Mouse (Mus musculus): ENCODE data around the gene Insr. TPM values are rescaled to one million over a fixed set of nuclear protein-coding genes. Genes with fewer than 3 reads are reported as not detected.
"Not testable (repeated sequence)": the region's sequence is repeated elsewhere in the genome, so short reads cannot be mapped to it uniquely, and the experiment has no call there.

The Insr gene
- polyA plus RNA-seq, 1 experiment from 2014 or later, result 40.3 TPM

DNA sequence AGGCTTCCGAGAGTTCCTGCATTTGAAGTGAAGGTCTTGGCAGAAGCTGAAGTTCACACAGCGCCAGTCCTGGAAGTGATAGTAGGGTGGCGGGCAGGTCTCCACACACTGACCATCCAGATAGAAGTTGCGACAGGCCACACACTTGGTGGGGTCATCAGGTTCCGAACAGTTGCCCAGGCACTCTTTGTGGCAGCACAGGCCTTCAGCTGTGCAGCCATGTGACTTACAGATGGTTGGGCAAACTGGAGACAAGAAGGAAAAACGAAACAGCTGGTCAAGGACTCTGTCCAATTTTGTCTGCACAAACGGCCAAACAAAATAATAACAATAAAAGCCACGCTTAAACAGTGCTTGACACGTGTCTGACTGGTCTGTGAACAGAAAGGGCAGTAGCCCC, 68.0 kb downstream of the Insr start:
- Histone ChIP-seq H3K4me1 (replicated peaks; ENCODE audit: control insufficient read depth, insufficient read depth, low read length) (no peaks in the 10 kb centered on the region), H3K4me2 (ENCODE audit: low read depth, low read length, severe bottlenecking) (no peak overlapping the region), H3K9ac (ENCODE audit: low read length) (no peak overlapping the region), H3K36me3 (ENCODE audit: control insufficient read depth, insufficient read depth, low read length) (no peaks in the 10 kb centered on the region; the same call in 1 of the 2 replicates), H3K27me3 (ENCODE audit: control insufficient read depth, insufficient read depth, low read length) (no peaks in the 10 kb centered on the region), H3K27ac (ENCODE audit: low read depth, low read length) (no peak overlapping the region), H3K4me3 (ENCODE audit: low read depth, low read length) (no peak overlapping the region), H3K9me3 (ENCODE audit: control insufficient read depth, low read length) (no peaks in the 10 kb centered on the region)
- DNase-seq (ENCODE audit: low spot score) (no peak), ATAC-seq (replicated peaks; ENCODE audit: low FRiP score) (no peak)
- WGBS, result 87% methylated on average over 9 of the region's 9 CpGs

DNA sequence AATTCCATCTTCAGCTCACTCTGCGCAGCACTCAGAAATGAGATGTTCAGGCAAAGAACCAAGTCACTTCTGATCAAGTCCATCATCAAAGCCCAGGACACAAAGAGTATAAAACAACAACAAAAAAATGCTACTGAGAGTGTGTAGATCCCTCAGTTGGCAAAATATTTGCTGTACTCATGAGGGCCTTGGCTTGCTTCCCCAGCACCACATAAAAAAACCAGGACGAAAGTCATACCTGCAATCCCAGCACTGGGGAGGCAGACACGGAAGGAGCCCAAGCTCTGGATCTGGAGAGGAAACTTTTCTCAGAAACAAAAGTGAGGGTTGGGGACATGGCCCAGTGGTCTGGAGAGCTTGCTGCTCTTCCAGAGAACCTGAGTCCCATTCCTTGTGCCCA, 69.5 kb downstream of the Insr start:
- Histone ChIP-seq H3K4me1 (replicated peaks; ENCODE audit: control insufficient read depth, insufficient read depth, low read length) (no peaks in the 10 kb centered on the region), H3K36me3 (ENCODE audit: control insufficient read depth, insufficient read depth, low read length) (no peaks in the 10 kb centered on the region; the same call in 1 of the 2 replicates), H3K4me3 (ENCODE audit: low read depth, low read length) (no peak overlapping the region), H3K27ac (ENCODE audit: low read depth, low read length) (no peak overlapping the region), H3K9ac (ENCODE audit: low read length) (no peak overlapping the region), H3K27me3 (ENCODE audit: control insufficient read depth, insufficient read depth, low read length) (no peaks in the 10 kb centered on the region), H3K9me3 (ENCODE audit: control insufficient read depth, low read length) (no peaks in the 10 kb centered on the region), H3K4me2 (ENCODE audit: low read depth, low read length, severe bottlenecking) (no peak overlapping the region)
- 92% methylated on average over 3 of the region's 3 CpGs for WGBS
- no peak for DNase-seq (ENCODE audit: low spot score)
- no peak for ATAC-seq (replicated peaks; ENCODE audit: low FRiP score)

DNA sequence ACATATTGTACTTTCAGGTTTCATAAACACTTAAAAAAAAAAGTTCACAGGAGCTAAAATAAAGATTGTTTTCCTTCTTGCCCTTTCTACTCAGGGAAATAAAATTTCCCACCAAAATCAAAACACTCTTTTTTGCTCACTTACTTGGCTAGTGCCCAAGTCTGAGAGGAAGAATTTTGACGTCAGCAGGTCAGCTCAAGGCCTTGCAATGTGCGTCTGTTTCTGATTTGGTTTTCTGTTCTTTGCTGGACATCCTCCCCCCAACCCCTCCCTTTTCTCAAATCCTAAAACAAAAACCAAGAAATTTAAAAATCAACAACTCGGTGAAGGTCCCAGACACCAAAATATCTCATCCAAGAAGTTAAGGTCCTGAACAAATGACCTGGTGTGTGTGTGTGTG, 70.1 kb downstream of the Insr start:
- no peak overlapping the region for H3K27ac ChIP-seq (ENCODE audit: low read depth, low read length)
- DNase-seq (ENCODE audit: low spot score), result no peak
- no peak overlapping the region for H3K4me2 ChIP-seq (ENCODE audit: low read depth, low read length, severe bottlenecking)
- H3K9ac ChIP-seq (ENCODE audit: low read length), result no peak overlapping the region
- no peaks in the 10 kb centered on the region; the same call in 1 of the 2 replicates for H3K36me3 ChIP-seq (ENCODE audit: control insufficient read depth, insufficient read depth, low read length)
- H3K4me1 ChIP-seq (replicated peaks; ENCODE audit: control insufficient read depth, insufficient read depth, low read length), result no peaks in the 10 kb centered on the region
- 76% methylated on average over 3 of the region's 3 CpGs for WGBS
- no peaks in the 10 kb centered on the region for H3K27me3 ChIP-seq (ENCODE audit: control insufficient read depth, insufficient read depth, low read length)
- H3K4me3 ChIP-seq (ENCODE audit: low read depth, low read length), result no peak overlapping the region
- no peaks in the 10 kb centered on the region for H3K9me3 ChIP-seq (ENCODE audit: control insufficient read depth, low read length)
- no peak for ATAC-seq (replicated peaks; ENCODE audit: low FRiP score)

DNA sequence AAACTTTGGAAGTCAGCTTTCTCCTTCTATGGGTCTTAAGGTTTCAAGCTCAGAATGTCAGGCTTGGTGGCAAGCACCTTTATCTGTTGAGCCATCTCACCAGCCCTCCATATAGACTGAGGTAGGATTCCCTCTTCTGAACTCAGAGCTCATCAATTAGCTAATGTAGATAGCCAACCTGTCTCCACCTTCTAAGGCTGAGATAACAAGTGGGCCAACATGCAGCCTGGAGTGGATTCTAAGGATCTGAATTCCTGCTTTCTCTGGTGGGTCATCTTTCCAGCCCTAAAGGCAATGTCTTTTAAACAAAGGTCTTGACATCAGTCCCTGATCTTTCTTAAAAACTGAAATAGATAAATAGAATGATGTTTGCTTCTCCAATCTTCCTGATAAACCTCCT, 70.7 kb downstream of the Insr start:
- Histone ChIP-seq H3K9me3 (ENCODE audit: control insufficient read depth, low read length) (no peaks in the 10 kb centered on the region), H3K9ac (ENCODE audit: low read length) (no peak overlapping the region), H3K27me3 (ENCODE audit: control insufficient read depth, insufficient read depth, low read length) (no peaks in the 10 kb centered on the region), H3K4me2 (ENCODE audit: low read depth, low read length, severe bottlenecking) (no peak overlapping the region), H3K4me1 (replicated peaks; ENCODE audit: control insufficient read depth, insufficient read depth, low read length) (no peaks in the 10 kb centered on the region), H3K36me3 (ENCODE audit: control insufficient read depth, insufficient read depth, low read length) (no peaks in the 10 kb centered on the region; the same call in 1 of the 2 replicates), H3K4me3 (ENCODE audit: low read depth, low read length) (no peak overlapping the region), H3K27ac (ENCODE audit: low read depth, low read length) (no peak overlapping the region)
- ATAC-seq (replicated peaks; ENCODE audit: low FRiP score) (no peak), DNase-seq (ENCODE audit: low spot score) (no peak)

DNA sequence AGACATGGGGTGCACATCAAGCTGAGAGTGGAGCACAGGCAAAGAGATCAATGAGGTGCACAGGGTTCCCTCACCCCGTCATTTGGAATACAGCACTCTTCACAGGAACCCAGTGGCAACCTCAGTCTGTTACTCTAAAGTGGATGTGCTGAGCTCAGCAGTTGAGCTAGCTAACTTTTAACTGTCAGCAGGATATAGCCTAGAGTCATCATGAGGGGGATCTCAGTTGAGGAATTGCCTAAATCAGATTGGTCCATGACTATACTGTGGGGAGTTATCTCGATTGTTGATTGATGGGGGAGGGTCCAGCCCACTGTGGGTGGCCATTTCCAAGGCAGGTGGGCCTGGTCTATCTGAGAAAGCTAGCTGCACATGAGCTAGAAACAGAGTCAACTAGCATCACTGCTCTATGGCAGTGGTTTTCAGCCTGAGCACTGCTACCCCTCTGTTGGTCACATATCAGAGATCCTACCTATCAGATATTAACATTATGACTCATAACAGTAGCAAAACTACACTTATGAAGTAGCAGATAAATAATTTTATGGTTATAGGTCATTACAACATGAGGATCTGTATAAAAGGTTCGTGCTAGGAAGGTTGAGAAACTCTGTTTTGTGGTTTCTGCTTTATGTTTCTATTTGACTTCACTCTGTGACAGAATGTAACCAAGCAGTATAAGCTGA, 74.5 kb downstream of the Insr start:
- H3K4me3 ChIP-seq (ENCODE audit: low read depth, low read length), result no peak overlapping the region
- no peak overlapping the region for H3K9ac ChIP-seq (ENCODE audit: low read length)
- no peaks in the 10 kb centered on the region for H3K9me3 ChIP-seq (ENCODE audit: control insufficient read depth, low read length)
- no peak overlapping the region for H3K4me2 ChIP-seq (ENCODE audit: low read depth, low read length, severe bottlenecking)
- no peak overlapping the region for H3K27ac ChIP-seq (ENCODE audit: low read depth, low read length)
- H3K4me1 ChIP-seq (replicated peaks; ENCODE audit: control insufficient read depth, insufficient read depth, low read length), result no peaks in the 10 kb centered on the region
- H3K27me3 ChIP-seq (ENCODE audit: control insufficient read depth, insufficient read depth, low read length), result no peaks in the 10 kb centered on the region
- DNase-seq (ENCODE audit: low spot score) (no peak), ATAC-seq (replicated peaks; ENCODE audit: low FRiP score) (no peak)
- 85% methylated on average over 3 of the region's 3 CpGs for WGBS
- H3K36me3 ChIP-seq (ENCODE audit: control insufficient read depth, insufficient read depth, low read length), result no peaks in the 10 kb centered on the region

DNA sequence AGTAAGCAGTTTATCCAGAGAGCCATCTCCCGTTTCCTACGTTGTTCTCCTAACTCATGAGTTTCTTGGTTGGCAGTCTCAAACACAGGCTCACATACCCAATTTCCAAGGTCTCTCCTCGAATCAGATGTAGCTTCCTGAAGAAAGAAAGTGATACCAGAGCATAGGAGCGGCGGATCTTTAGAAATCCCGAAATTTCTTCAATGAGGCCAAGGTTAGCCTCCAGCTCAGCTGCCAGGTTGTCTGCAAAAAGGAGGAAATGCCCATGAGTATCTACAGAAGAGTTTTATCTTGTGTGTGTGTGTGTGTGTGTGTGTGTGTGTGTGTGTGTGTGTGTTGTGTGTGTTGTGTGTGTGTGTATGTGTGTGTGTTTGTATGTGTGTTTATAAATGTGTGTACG, 76.6 kb downstream of the Insr start:
- Histone ChIP-seq H3K27ac (ENCODE audit: low read depth, low read length) (no peak overlapping the region), H3K4me1 (replicated peaks; ENCODE audit: control insufficient read depth, insufficient read depth, low read length) (no peaks in the 10 kb centered on the region), H3K4me3 (ENCODE audit: low read depth, low read length) (no peak overlapping the region), H3K27me3 (ENCODE audit: control insufficient read depth, insufficient read depth, low read length) (no peaks in the 10 kb centered on the region), H3K9ac (ENCODE audit: low read length) (no peak overlapping the region), H3K36me3 (ENCODE audit: control insufficient read depth, insufficient read depth, low read length) (no peaks in the 10 kb centered on the region; the same call in 1 of the 2 replicates), H3K4me2 (ENCODE audit: low read depth, low read length, severe bottlenecking) (no peak overlapping the region), H3K9me3 (ENCODE audit: control insufficient read depth, low read length) (no peaks in the 10 kb centered on the region)
- ATAC-seq (replicated peaks; ENCODE audit: low FRiP score) (no peak), DNase-seq (ENCODE audit: low spot score) (no peak)
- WGBS, result 96% methylated on average over 7 of the region's 7 CpGs

DNA sequence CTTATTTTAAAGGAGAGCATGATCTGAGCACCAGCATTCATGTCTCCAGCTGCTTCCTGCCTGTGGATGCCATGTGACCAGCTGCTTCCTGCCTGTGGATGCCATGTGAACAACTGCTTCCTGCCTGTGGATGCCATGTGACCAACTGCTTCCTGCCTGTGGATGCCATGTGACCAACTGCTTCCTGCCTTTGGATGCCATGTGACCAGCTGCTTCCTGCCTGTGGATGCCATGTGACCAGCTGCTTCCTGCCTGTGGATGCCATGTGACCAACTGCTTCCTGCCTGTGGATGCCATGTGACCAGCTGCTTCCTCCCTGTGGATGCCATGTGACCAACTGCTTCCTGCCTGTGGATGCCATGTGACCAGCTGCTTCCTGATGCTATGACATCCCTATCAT, 85.1 kb downstream of the Insr start:
- H3K36me3 ChIP-seq (ENCODE audit: control insufficient read depth, insufficient read depth, low read length), result peaks cover 24% of the 10 kb centered on the region; the same call in 1 of the 2 replicates
- not testable (repeated sequence) for DNase-seq (ENCODE audit: low spot score); H3K4me3 ChIP-seq (ENCODE audit: low read depth, low read length); H3K27me3 ChIP-seq (ENCODE audit: control insufficient read depth, insufficient read depth, low read length); H3K9me3 ChIP-seq (ENCODE audit: control insufficient read depth, low read length); H3K27ac ChIP-seq (ENCODE audit: low read depth, low read length); H3K4me1 ChIP-seq (replicated peaks; ENCODE audit: control insufficient read depth, insufficient read depth, low read length); H3K9ac ChIP-seq (ENCODE audit: low read length); H3K4me2 ChIP-seq (ENCODE audit: low read depth, low read length, severe bottlenecking); ATAC-seq (replicated peaks; ENCODE audit: low FRiP score)

DNA sequence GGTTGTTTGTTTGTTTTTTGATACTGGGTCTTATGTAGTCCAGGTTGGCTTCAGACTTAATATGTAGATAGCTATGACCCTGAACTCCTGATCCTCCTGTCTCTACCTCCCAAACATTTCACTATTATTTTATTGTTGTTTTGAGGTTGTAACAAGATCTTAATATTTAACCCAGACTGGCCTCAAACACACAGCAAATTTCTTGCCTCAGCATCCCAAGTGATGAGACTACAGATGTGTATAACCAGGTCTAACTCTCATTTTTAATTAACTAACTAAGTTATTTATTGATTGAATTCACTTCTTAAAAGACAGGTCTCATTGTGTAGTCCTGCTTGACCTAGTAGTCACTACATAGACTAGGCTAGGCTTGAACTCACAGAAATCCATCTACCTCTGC, 88.4 kb downstream of the Insr start:
- DNase-seq (ENCODE audit: low spot score), result no peak
- no peak overlapping the region for H3K27ac ChIP-seq (ENCODE audit: low read depth, low read length)
- H3K27me3 ChIP-seq (ENCODE audit: control insufficient read depth, insufficient read depth, low read length), result no peaks in the 10 kb centered on the region
- ATAC-seq (replicated peaks; ENCODE audit: low FRiP score), result no peak
- no peak overlapping the region for H3K4me2 ChIP-seq (ENCODE audit: low read depth, low read length, severe bottlenecking)
- H3K9ac ChIP-seq (ENCODE audit: low read length), result no peak overlapping the region
- H3K9me3 ChIP-seq (ENCODE audit: control insufficient read depth, low read length), result no peaks in the 10 kb centered on the region; the same call in 1 of the 2 replicates
- H3K4me3 ChIP-seq (ENCODE audit: low read depth, low read length), result no peak overlapping the region
- H3K4me1 ChIP-seq (replicated peaks; ENCODE audit: control insufficient read depth, insufficient read depth, low read length), result no peaks in the 10 kb centered on the region
- H3K36me3 ChIP-seq (ENCODE audit: control insufficient read depth, insufficient read depth, low read length), result peaks cover 24% of the 10 kb centered on the region; the same call in 1 of the 2 replicates

DNA sequence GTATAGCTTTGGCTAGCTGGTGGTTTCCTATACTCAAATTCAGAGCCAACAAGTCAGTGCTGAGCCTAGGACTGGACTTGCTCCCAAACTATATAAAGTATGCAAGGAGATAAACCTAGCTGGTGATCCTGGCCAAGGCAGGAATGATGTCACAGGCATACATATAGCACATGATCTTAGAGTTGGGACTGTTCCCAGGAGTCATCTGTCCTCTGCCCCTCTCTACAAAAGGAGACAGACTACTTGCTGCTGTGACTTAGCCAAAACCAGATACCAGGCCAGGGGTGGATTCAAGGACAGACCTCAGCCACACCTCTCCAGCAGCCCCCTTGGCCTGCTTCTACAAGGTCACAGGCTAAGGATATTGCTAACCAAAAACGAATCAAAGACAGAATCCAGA, 92.0 kb downstream of the Insr start:
- H3K27me3 ChIP-seq (ENCODE audit: control insufficient read depth, insufficient read depth, low read length), result no peaks in the 10 kb centered on the region
- H3K4me3 ChIP-seq (ENCODE audit: low read depth, low read length), result no peak overlapping the region
- H3K4me1 ChIP-seq (replicated peaks; ENCODE audit: control insufficient read depth, insufficient read depth, low read length), result no peaks in the 10 kb centered on the region
- no peak overlapping the region for H3K9ac ChIP-seq (ENCODE audit: low read length)
- H3K27ac ChIP-seq (ENCODE audit: low read depth, low read length), result no peak overlapping the region
- no peak for ATAC-seq (replicated peaks; ENCODE audit: low FRiP score)
- WGBS, result 76% methylated on average over 1 of the region's 1 CpGs
- DNase-seq (ENCODE audit: low spot score), result no peak
- H3K4me2 ChIP-seq (ENCODE audit: low read depth, low read length, severe bottlenecking), result no peak overlapping the region
- no peaks in the 10 kb centered on the region for H3K9me3 ChIP-seq (ENCODE audit: control insufficient read depth, low read length)
- no peaks in the 10 kb centered on the region; the same call in 1 of the 2 replicates for H3K36me3 ChIP-seq (ENCODE audit: control insufficient read depth, insufficient read depth, low read length)
